Mouse (Mus musculus) heart, embryonic 14.5 days (tissue): Measurements from ENCODE around the gene Vmp1. TPM values are rescaled to one million over a fixed set of nuclear protein-coding genes. Genes with fewer than 3 reads are reported as not detected.

Source experiments
- ATAC-seq: fragments of 200-750 bp; cut with Nextera tagmentation; 2 replicates; pipeline ENCODE4 v1.8.0; 2017; ENCODE audit warnings: low read depth, moderate TSS enrichment; ENCODE audit not compliant: insufficient number of reproducible peaks, insufficient read depth, low FRiP score
- H3K27ac ChIP-seq, 2 experiments: fragments of 200-500 bp in 1 of 2; fragments of 300-500 bp in 1 of 2; sonication (generic) in 1 of 2; replicated peaks in 1 of 2; 2 replicates each; pipeline ENCODE4 v1.5.1; 2012 to 2014; ENCODE audit warnings: low read depth in 2 of 2, low read length in 2 of 2, control low read depth in 1 of 2, mild to moderate bottlenecking in 1 of 2, mixed read lengths in 1 of 2; ENCODE audit not compliant: control insufficient read depth in 1 of 2, insufficient read depth in 1 of 2
- H3K27me3 ChIP-seq: fragments of 300-500 bp; sonication (generic); 2 replicates; pipeline ENCODE4 v1.6.1; 2014; ENCODE audit warnings: mild to moderate bottlenecking, low read length, control low read depth; ENCODE audit not compliant: control insufficient read depth, insufficient read depth
- H3K36me3 ChIP-seq: fragments of 300-500 bp; sonication (generic); 2 replicates; pipeline ENCODE4 v1.6.1; 2014; ENCODE audit warnings: mild to moderate bottlenecking, control low read depth, low read length, mixed read lengths; ENCODE audit not compliant: control insufficient read depth, insufficient read depth
- H3K4me1 ChIP-seq, 2 experiments: fragments of 200-500 bp in 1 of 2; fragments of 300-500 bp in 1 of 2; sonication (generic) in 1 of 2; 2 replicates each; pipeline ENCODE4 v1.6.1; 2012 to 2014; ENCODE audit warnings: low read length in 2 of 2, control low read depth in 1 of 2, mixed read lengths in 1 of 2; ENCODE audit not compliant: control insufficient read depth in 2 of 2, insufficient read depth in 2 of 2
- H3K4me2 ChIP-seq: fragments of 300-500 bp; sonication (generic); 2 replicates; pipeline ENCODE4 v1.6.1; 2014; ENCODE audit warnings: mild to moderate bottlenecking, low read length
- H3K4me3 ChIP-seq, 2 experiments: fragments of 200-500 bp in 1 of 2; fragments of 300-500 bp in 1 of 2; sonication (generic) in 1 of 2; 2 replicates each; pipeline ENCODE4 v1.5.1; 2012 to 2014; ENCODE audit warnings: low read length in 2 of 2, mild to moderate bottlenecking in 2 of 2, control low read depth in 1 of 2, low read depth in 1 of 2, moderate library complexity in 1 of 2; ENCODE audit not compliant: control insufficient read depth in 1 of 2, insufficient read depth in 1 of 2
- H3K9ac ChIP-seq: fragments of 300-500 bp; sonication (generic); 2 replicates; pipeline ENCODE4 v1.6.1; 2014; ENCODE audit warnings: mild to moderate bottlenecking, low read length
- H3K9me3 ChIP-seq: fragments of 300-500 bp; sonication (generic); 2 replicates; pipeline ENCODE4 v1.6.1; 2016; ENCODE audit warnings: low read length, control low read depth; ENCODE audit not compliant: control insufficient read depth
- WGBS: fragments of 180-500 bp; shearing (Covaris S2); extraction: QIAGEN DNeasy Blood & Tissue Kit; methylation state at CpG from one replicate; pipeline ENCODE4 v1.1.7; 2014; 5-methylcytosine and 5-hydroxymethylcytosine counted together
- polyA plus RNA-seq: library from polyadenylated mRNA; unstranded; fragments of >200 nt; fragmentation: Nextera tagmentation; extraction: Ambion mirVana; gene quantifications from 2 replicates; pipeline ENCODE4 v1.2.1, GENCODE M21; 2014

Vmp1 gene
- polyA plus RNA-seq, 1 experiment from 2014 or later = 101 TPM

DNA sequence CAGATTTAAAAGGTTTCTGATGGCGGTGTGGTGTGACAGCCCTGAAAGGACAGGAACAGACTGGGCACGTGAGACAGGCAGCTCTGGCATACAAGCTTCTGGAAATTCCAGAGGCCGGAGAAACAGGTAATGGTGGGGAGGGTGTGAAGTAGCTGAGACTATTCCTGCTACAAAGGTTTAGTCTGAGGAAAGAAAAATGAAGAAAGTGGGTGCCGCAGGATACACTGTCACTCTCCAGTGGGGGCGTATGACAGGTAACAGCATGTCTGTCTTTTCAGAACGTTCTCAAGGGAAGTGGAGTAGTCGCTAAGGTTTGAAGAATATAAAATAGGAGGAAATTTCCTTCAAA, 83.5 kb downstream of the Vmp1 start:
- Histone ChIP-seq H3K9me3 (no peaks in the 10 kb centered on the region), H3K27ac (no peak overlapping the region), H3K4me3 (no peak overlapping the region), H3K36me3 (peaks cover 11% of the 10 kb centered on the region; the same call in 1 of the 2 replicates), H3K4me2 (no peak overlapping the region), H3K27me3 (no peaks in the 10 kb centered on the region), H3K4me1 (no peaks in the 10 kb centered on the region), H3K9ac (no peak overlapping the region)
- 82% methylated on average over 7 of the region's 7 CpGs for WGBS
- ATAC-seq = no peak

DNA sequence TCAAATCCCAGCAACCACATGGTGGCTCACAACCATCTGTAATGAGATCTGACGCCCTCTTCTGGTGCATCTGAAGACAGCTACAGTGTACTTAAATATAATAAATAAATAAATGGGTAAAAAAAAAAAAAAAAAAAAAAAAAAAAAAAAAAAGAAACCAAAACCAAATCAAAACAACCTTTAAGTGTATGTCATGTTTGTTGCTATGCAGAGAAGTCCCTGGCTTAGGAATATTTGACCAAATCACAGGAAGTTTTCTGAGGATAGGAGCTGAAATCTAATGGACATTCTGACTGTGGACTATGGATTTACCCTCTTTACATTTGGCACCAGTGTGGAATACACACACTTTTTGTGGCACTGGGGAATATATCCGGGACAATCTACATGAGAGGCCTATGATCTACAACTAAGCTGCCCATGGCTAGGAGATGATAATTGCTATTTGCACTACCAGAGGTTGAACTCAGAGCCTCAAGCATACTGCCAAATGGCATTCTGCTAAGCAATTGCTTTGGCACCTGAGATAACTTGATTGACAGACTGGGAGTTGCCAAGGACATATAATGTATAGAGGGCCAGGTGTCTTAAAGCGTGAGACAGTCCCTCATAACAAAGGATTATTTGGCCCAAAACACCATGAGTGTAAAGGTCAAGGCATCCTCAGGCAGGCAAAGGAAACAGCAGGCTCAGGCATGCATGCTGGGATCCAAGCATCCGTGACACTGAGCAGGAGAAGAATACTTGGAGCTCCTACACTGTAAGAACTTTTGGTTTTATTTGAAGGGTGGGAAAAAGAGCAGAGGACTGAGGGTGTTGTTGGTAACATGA, 84.0 kb downstream of the Vmp1 start:
- no peaks in the 10 kb centered on the region for H3K27me3 ChIP-seq
- no peak overlapping the region for H3K9ac ChIP-seq
- no peak overlapping the region for H3K27ac ChIP-seq
- H3K36me3 ChIP-seq = peaks cover 11% of the 10 kb centered on the region; the same call in 1 of the 2 replicates
- H3K9me3 ChIP-seq = no peaks in the 10 kb centered on the region
- WGBS = 73% methylated on average over 4 of the region's 4 CpGs
- H3K4me3 ChIP-seq = no peak overlapping the region
- H3K4me1 ChIP-seq = no peaks in the 10 kb centered on the region
- ATAC-seq = no peak
- H3K4me2 ChIP-seq = no peak overlapping the region

GRCm38 (mm10) chr11:86598572-86598971, 85.1 kb downstream of the Vmp1 start:
- ATAC-seq = no peak
- no peak overlapping the region for H3K27ac ChIP-seq
- no peaks in the 10 kb centered on the region for H3K27me3 ChIP-seq
- 88% methylated on average over 1 of the region's 1 CpGs for WGBS
- H3K4me1 ChIP-seq = peaks cover 2 to 7% of the 10 kb centered on the region in 2 experiments
- H3K4me2 ChIP-seq = no peak overlapping the region
- no peak overlapping the region for H3K4me3 ChIP-seq
- H3K36me3 ChIP-seq = peaks cover 11% of the 10 kb centered on the region; the same call in 1 of the 2 replicates
- H3K9me3 ChIP-seq = no peaks in the 10 kb centered on the region
- no peak overlapping the region for H3K9ac ChIP-seq

GRCm38 (mm10) chr11:86598154-86598553, 85.5 kb downstream of the Vmp1 start:
- H3K9me3 ChIP-seq = no peaks in the 10 kb centered on the region
- H3K4me3 ChIP-seq = no peak overlapping the region
- peaks cover 2 to 10% of the 10 kb centered on the region in 2 experiments for H3K4me1 ChIP-seq
- H3K27ac ChIP-seq = no peak overlapping the region
- peaks cover 11% of the 10 kb centered on the region; the same call in 1 of the 2 replicates for H3K36me3 ChIP-seq
- ATAC-seq = no peak
- no peak overlapping the region for H3K4me2 ChIP-seq
- 94% methylated on average over 5 of the region's 5 CpGs for WGBS
- no peaks in the 10 kb centered on the region for H3K27me3 ChIP-seq
- no peak overlapping the region for H3K9ac ChIP-seq

- H3K4me2 ChIP-seq = no peak overlapping the region
- WGBS = 81% methylated on average over 3 of the region's 3 CpGs
- H3K27me3 ChIP-seq = no peaks in the 10 kb centered on the region
- no peak overlapping the region for H3K27ac ChIP-seq
- ATAC-seq = no peak
- no peak overlapping the region for H3K9ac ChIP-seq
- H3K4me1 ChIP-seq = peaks cover 4 to 19% of the 10 kb centered on the region in 2 experiments
- no peaks in the 10 kb centered on the region for H3K9me3 ChIP-seq
- peaks cover 11% of the 10 kb centered on the region; the same call in 1 of the 2 replicates for H3K36me3 ChIP-seq
- no peak overlapping the region for H3K4me3 ChIP-seq
These were observed 86.7 kb downstream of the Vmp1 start for GRCm38 (mm10) chr11:86596976-86597375.

DNA sequence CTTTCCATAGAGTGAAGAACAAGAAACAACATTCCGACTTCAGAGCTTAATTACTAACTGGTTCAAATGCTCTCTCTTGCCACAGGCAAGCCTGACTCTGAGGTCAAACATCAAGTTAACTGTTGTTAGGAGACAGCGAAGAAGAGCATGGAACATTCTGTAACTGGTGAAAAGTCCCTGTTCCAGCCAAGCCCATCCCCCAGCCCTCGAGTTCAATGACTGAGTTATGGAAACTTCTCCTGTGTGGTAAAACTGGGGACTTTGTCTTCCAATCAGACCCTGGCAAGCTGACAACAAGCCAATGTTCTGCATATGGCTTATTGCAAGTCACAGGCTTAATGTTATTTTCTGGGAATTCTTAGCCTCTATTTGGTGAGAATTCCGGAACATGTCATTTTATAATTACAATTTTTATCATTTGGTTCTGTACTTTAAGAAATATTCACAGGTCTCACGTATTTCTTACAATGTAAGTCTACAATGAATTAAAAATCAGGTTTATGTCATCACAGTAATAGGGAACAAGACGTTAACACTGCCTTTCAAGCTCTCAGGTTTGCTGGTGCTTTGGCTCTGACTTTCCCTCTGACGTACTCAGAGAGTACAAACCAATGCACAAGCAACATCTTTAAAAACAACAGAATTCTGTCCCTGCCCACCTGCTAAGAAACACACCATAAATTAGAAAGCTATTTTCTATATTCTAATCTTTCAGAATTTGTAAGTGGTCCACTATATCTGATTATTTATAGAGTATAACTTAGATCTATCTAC, 87.3 kb downstream of the Vmp1 start:
- Histone ChIP-seq H3K9me3 (no peaks in the 10 kb centered on the region), H3K4me3 (no peak overlapping the region), H3K27me3 (no peaks in the 10 kb centered on the region), H3K4me2 (no peak overlapping the region), H3K36me3 (peaks cover 11% of the 10 kb centered on the region; the same call in 1 of the 2 replicates), H3K4me1 (peaks cover 4 to 19% of the 10 kb centered on the region in 2 experiments), H3K9ac (no peak overlapping the region), H3K27ac (no peak overlapping the region; a peak in 1 of 4 replicates)
- ATAC-seq = no peak
- 79% methylated on average over 7 of the region's 7 CpGs for WGBS

GRCm38 (mm10) chr11:86595366-86595765, 88.3 kb downstream of the Vmp1 start:
- 92% methylated on average over 6 of the region's 6 CpGs for WGBS
- no peaks in the 10 kb centered on the region for H3K9me3 ChIP-seq
- no peak for ATAC-seq
- H3K27ac ChIP-seq = no peak overlapping the region
- no peaks in the 10 kb centered on the region for H3K27me3 ChIP-seq
- H3K4me2 ChIP-seq = no peak overlapping the region
- no peak overlapping the region for H3K4me3 ChIP-seq
- peaks cover 4 to 19% of the 10 kb centered on the region in 2 experiments for H3K4me1 ChIP-seq
- peaks cover 8% of the 10 kb centered on the region; the same call in 1 of the 2 replicates for H3K36me3 ChIP-seq
- H3K9ac ChIP-seq = no peak overlapping the region
